Mouse (Mus musculus): Measurements from ENCODE around the gene Med12l. TPM values are rescaled to one million over a fixed set of nuclear protein-coding genes. Genes with fewer than 3 reads are reported as not detected.

Gene Med12l
- polyA plus RNA-seq, 1 experiment from 2014 or later = 4.4 TPM

- ATAC-seq (ENCODE audit: low FRiP score, low read depth) = no peak
Observed at GRCm38 (mm10) chr3:59155404-59155803, 149.8 kb downstream of the Med12l start.

GRCm38 (mm10) chr3:59157048-59157447 lies 151.4 kb downstream of the Med12l start:
- H3K9me3 ChIP-seq = no peaks in the 10 kb centered on the region
- H3K4me2 ChIP-seq (replicated peaks) = no peak overlapping the region
- 93% methylated on average over 5 of the region's 5 CpGs for WGBS
- H3K9ac ChIP-seq (replicated peaks) = no peak overlapping the region
- no peak for ATAC-seq (ENCODE audit: low FRiP score, low read depth)
- no peak overlapping the region for H3K27ac ChIP-seq (replicated peaks)
- no peaks in the 10 kb centered on the region for H3K36me3 ChIP-seq
- H3K4me3 ChIP-seq = no peak overlapping the region
- no peaks in the 10 kb centered on the region for H3K4me1 ChIP-seq
- H3K27me3 ChIP-seq = no peaks in the 10 kb centered on the region

More at GRCm38 (mm10) chr3:59155404-59155803, 149.8 kb downstream of the Med12l start:
- Histone ChIP-seq H3K9me3 (no peaks in the 10 kb centered on the region), H3K4me2 (replicated peaks) (no peak overlapping the region), H3K4me3 (no peak overlapping the region), H3K27ac (replicated peaks) (no peak overlapping the region), H3K36me3 (no peaks in the 10 kb centered on the region), H3K27me3 (no peaks in the 10 kb centered on the region), H3K4me1 (no peaks in the 10 kb centered on the region), H3K9ac (replicated peaks) (no peak overlapping the region)
- WGBS = 98% methylated on average over 6 of the region's 6 CpGs

DNA sequence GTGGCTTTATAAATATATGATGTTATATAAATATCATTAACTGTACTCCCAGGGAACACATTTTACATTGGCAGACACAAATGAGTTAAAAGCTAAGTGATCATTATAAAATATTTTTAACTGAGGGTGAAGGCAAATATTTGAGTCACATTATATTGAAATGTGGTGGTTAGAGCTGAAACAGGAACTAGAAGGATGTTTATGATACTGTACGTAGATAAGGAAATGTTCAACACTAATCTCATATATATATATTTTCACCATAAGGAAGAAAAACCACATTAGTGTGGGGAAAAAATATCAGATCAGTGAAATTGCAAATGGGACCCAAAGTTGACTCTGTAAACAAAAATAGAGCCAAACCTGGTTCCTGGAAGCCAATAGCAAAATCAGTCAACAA lies 154.8 kb downstream of the Med12l start:
- no peak overlapping the region for H3K9ac ChIP-seq (replicated peaks)
- no peaks in the 10 kb centered on the region for H3K9me3 ChIP-seq
- WGBS = 94% methylated on average over 1 of the region's 1 CpGs
- no peaks in the 10 kb centered on the region for H3K27me3 ChIP-seq
- no peaks in the 10 kb centered on the region for H3K36me3 ChIP-seq
- H3K4me3 ChIP-seq = no peak overlapping the region
- no peak for ATAC-seq (ENCODE audit: low FRiP score, low read depth)
- H3K4me2 ChIP-seq (replicated peaks) = no peak overlapping the region
- no peak overlapping the region for H3K27ac ChIP-seq (replicated peaks)
- no peaks in the 10 kb centered on the region for H3K4me1 ChIP-seq

- no peaks in the 10 kb centered on the region for H3K27me3 ChIP-seq
- no peak overlapping the region for H3K27ac ChIP-seq (replicated peaks)
Observed at GRCm38 (mm10) chr3:59167417-59168054, 161.9 kb downstream of the Med12l start.

DNA sequence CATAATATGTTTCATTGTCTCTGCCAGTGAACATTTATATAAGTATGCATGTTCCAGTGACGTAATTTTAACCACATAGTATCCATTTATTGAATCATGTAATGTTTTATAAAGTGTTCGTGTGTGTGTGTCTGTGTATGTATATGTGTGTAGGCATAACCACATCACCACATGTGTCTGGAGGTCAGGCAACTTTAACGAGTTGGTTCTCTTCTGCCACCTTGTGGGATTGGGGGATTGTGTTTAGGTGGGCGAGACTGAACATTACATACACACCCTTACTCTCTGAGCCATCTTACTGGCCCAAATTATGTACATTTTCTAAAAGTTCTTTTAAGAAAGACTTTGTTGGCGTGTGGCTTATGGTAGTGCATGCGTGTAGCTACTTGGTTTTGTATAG lies 162.9 kb downstream of the Med12l start:
- WGBS = 85% methylated on average over 6 of the region's 6 CpGs
- no peak overlapping the region for H3K27ac ChIP-seq (replicated peaks)
- no peak overlapping the region for H3K4me2 ChIP-seq (replicated peaks)

More at GRCm38 (mm10) chr3:59167417-59168054, 161.9 kb downstream of the Med12l start:
- Histone ChIP-seq H3K4me3 (no peak overlapping the region), H3K36me3 (no peaks in the 10 kb centered on the region), H3K4me2 (replicated peaks) (no peak overlapping the region), H3K4me1 (no peaks in the 10 kb centered on the region), H3K9me3 (no peaks in the 10 kb centered on the region), H3K9ac (replicated peaks) (no peak overlapping the region)
- no peak for ATAC-seq (ENCODE audit: low FRiP score, low read depth)
- 77% methylated on average over 2 of the region's 2 CpGs for WGBS

GRCm38 (mm10) chr3:59169215-59169614 lies 163.6 kb downstream of the Med12l start:
- H3K27me3 ChIP-seq = no peaks in the 10 kb centered on the region
- H3K27ac ChIP-seq (replicated peaks) = no peak overlapping the region
- no peak overlapping the region for H3K9ac ChIP-seq (replicated peaks)
- H3K36me3 ChIP-seq = no peaks in the 10 kb centered on the region
- no peak for ATAC-seq (ENCODE audit: low FRiP score, low read depth)
- no peak overlapping the region for H3K4me2 ChIP-seq (replicated peaks)
- H3K4me1 ChIP-seq = no peaks in the 10 kb centered on the region
- H3K9me3 ChIP-seq = no peaks in the 10 kb centered on the region
- WGBS = 88% methylated on average over 4 of the region's 4 CpGs
- no peak overlapping the region for H3K4me3 ChIP-seq

More for the DNA sequence above, 162.9 kb downstream of the Med12l start:
- Histone ChIP-seq H3K27me3 (no peaks in the 10 kb centered on the region), H3K4me3 (no peak overlapping the region), H3K36me3 (no peaks in the 10 kb centered on the region), H3K9ac (replicated peaks) (no peak overlapping the region), H3K4me1 (no peaks in the 10 kb centered on the region), H3K9me3 (no peaks in the 10 kb centered on the region)
- ATAC-seq (ENCODE audit: low FRiP score, low read depth) = no peak

DNA sequence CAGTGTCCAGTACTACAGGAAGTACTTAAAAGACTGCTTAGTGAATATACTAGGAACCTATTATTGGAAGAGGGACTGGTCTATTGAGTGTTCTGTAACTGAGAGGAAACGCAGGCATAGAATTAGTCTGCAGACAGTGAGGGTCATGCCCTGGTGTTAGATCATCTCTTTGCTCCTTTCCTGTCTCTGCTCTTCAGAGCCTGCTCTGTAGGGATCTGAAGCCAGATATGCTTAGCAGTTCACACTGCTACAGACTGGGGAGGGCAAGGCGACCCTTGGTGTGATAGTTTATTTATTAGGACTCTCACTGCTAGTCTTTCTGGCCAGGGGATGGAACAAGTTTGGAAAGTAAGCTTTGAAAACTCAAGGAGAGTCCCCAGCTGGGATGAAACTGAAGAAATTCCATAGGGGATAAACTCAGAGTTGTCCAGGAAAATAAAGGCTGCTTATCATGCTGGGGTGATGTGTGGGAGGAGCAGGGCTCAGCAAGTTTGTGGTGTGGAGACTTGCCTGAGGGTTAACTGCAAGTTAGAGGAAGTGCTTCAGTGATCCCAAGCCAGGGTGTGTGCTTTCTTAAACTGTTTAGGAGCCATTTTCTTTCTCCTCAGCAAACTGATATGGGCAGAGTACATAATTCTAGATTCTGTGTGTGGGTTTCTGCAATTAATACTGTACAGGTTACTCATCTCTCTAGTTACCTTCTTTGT lies 164.4 kb downstream of the Med12l start:
- H3K9me3 ChIP-seq = no peaks in the 10 kb centered on the region
- no peaks in the 10 kb centered on the region for H3K4me1 ChIP-seq
- H3K4me3 ChIP-seq = no peak overlapping the region
- WGBS = 52% methylated on average over 2 of the region's 2 CpGs
- H3K27ac ChIP-seq (replicated peaks) = no peak overlapping the region
- no peak overlapping the region for H3K9ac ChIP-seq (replicated peaks)
- no peaks in the 10 kb centered on the region for H3K36me3 ChIP-seq
- H3K4me2 ChIP-seq (replicated peaks) = no peak overlapping the region
- no peaks in the 10 kb centered on the region for H3K27me3 ChIP-seq
- ATAC-seq (ENCODE audit: low FRiP score, low read depth) = no peak

- Histone ChIP-seq H3K9me3 (no peaks in the 10 kb centered on the region), H3K36me3 (no peaks in the 10 kb centered on the region), H3K27ac (replicated peaks) (no peak overlapping the region), H3K27me3 (no peaks in the 10 kb centered on the region), H3K4me1 (no peaks in the 10 kb centered on the region), H3K4me2 (replicated peaks) (no peak overlapping the region), H3K9ac (replicated peaks) (no peak overlapping the region), H3K4me3 (no peak overlapping the region)
- WGBS = 83% methylated on average over 6 of the region's 6 CpGs
- no peak for ATAC-seq (ENCODE audit: low FRiP score, low read depth)
Observed at GRCm38 (mm10) chr3:59174426-59175154, 169.0 kb downstream of the Med12l start.

- H3K4me3 ChIP-seq = no peak overlapping the region
- no peak overlapping the region for H3K27ac ChIP-seq (replicated peaks)
- no peaks in the 10 kb centered on the region for H3K4me1 ChIP-seq
- H3K9me3 ChIP-seq = no peaks in the 10 kb centered on the region
- 46% methylated on average over 5 of the region's 5 CpGs for WGBS
- ATAC-seq (ENCODE audit: low FRiP score, low read depth) = peak; percentile 60; the same call in 1 of the 2 replicates
- H3K27me3 ChIP-seq = no peaks in the 10 kb centered on the region
- no peak overlapping the region for H3K9ac ChIP-seq (replicated peaks)
- H3K36me3 ChIP-seq = no peaks in the 10 kb centered on the region
- no peak overlapping the region for H3K4me2 ChIP-seq (replicated peaks)
Observed at GRCm38 (mm10) chr3:59175234-59175633, 169.6 kb downstream of the Med12l start.

DNA sequence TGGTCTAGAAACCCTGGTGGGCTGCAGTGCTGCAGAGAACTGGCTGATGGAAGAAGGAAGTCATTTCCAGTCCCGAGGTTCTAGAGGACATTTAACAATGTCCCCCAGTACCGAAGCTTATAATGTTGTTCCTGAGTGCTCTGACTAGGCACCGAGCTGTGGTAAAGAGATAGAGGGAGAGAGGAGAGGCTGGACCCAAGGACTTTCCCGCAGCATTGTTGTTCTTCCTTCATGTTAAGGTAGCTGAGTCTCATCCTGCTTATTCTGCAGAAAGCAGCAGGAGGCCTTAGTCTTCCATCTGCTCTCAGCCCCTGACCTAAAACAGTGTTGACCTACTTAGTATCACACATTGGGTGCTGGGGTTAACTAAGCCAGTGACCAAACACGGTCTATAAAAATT lies 171.2 kb downstream of the Med12l start:
- Histone ChIP-seq H3K36me3 (no peaks in the 10 kb centered on the region), H3K9me3 (no peaks in the 10 kb centered on the region), H3K4me3 (no peak overlapping the region), H3K4me2 (replicated peaks) (no peak overlapping the region), H3K27me3 (no peaks in the 10 kb centered on the region), H3K27ac (replicated peaks) (no peak overlapping the region), H3K9ac (replicated peaks) (no peak overlapping the region), H3K4me1 (no peaks in the 10 kb centered on the region)
- WGBS = 63% methylated on average over 5 of the region's 5 CpGs
- no peak for ATAC-seq (ENCODE audit: low FRiP score, low read depth)

DNA sequence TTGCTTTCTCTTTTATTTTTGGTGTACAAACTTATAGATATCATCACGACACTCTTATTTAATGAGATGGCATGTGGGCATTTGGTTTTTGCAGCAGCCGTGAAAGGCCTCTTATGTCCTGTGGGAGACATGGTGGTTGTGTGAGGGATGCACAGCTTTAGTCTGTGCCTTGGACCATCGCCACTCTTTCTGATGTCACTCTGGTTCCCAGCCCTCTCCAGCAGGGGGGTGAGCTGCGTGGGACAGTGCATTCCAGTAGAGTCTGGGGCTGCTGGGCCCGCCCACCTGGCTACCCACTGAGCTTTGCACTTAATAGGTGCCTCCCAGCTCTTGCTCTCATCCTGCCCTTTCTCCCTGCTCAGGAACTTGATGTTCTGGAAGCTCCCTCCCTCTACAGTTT lies 175.5 kb downstream of the Med12l start:
- Histone ChIP-seq H3K36me3 (no peaks in the 10 kb centered on the region), H3K4me1 (0 out of 2 replicates have a peak, but pooled peaks cover 4% of the 10 kb centered on the region), H3K4me2 (replicated peaks) (no peak overlapping the region), H3K27me3 (no peaks in the 10 kb centered on the region), H3K27ac (replicated peaks) (no peak overlapping the region), H3K9ac (replicated peaks) (no peak overlapping the region), H3K4me3 (no peak overlapping the region), H3K9me3 (no peaks in the 10 kb centered on the region)
- no peak; the same call in 1 of the 2 replicates for ATAC-seq (ENCODE audit: low FRiP score, low read depth)
- 74% methylated on average over 5 of the region's 5 CpGs for WGBS

DNA sequence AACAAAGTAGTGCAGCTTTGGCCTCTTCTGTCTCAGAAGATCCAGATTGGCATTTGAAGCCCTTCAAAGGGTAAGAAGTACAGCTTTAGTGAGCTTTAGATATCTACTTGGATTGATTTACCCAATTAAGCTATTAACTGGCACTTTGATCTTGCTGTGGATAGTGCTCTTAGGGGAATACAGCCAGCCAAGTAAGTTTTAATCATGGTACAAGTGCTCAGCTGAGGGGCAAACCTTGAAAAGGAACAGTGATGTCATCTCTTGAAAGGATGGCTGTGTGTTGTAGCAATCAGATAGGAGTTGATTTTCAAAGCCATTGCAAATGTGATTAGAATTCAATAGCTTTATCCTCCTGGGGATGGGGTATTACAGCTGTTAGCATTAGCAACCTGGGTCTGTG lies 176.5 kb downstream of the Med12l start:
- H3K36me3 ChIP-seq = no peaks in the 10 kb centered on the region
- 0 out of 2 replicates have a peak, but pooled peaks cover 4% of the 10 kb centered on the region for H3K4me1 ChIP-seq
- peak; percentile 77 for ATAC-seq (ENCODE audit: low FRiP score, low read depth)
- no peak overlapping the region for H3K27ac ChIP-seq (replicated peaks)
- H3K4me2 ChIP-seq (replicated peaks) = no peak overlapping the region
- no peak overlapping the region for H3K9ac ChIP-seq (replicated peaks)
- no peak overlapping the region for H3K4me3 ChIP-seq
- no peaks in the 10 kb centered on the region for H3K9me3 ChIP-seq
- H3K27me3 ChIP-seq = no peaks in the 10 kb centered on the region
